Mouse (Mus musculus) layer of hippocampus, postnatal 14 days (tissue): ENCODE results near the gene AC124108.1. TPM values are rescaled to one million over a fixed set of nuclear protein-coding genes. Genes with fewer than 3 reads are reported as not detected.
"Not testable (repeated sequence)": the region's sequence is repeated elsewhere in the genome, so short reads cannot be mapped to it uniquely, and the experiment has no call there.

Experiments
- DNase-seq, 2 experiments: peaks; one replicate each; pipeline ENCODE4 v3.0.0; 2021 to 2022; ENCODE audit warnings: low spot score in 2 of 2, mixed read lengths in 1 of 2
- long read RNA-seq, 2 experiments: library from polyadenylated mRNA; stranded (forward); transcript quantifications; one replicate each; pipeline ENCODE4 v2.0.0; 2021
- total RNA-seq, 2 experiments: library from RNA; stranded (reverse); gene quantifications; 2 replicates each; pipeline ENCODE4 v1.2.3; 2021

The AC124108.1 gene
- under 1 TPM; 0.91 to 0.97 TPM for total RNA-seq
- long read RNA-seq, experiment 1: 0 reads
- long read RNA-seq, experiment 2, partial matches to known transcripts: 0 of 1 reads
- long read RNA-seq, experiment 2, other reads (novel, unspliced or antisense): 1 of 1 reads

DNA sequence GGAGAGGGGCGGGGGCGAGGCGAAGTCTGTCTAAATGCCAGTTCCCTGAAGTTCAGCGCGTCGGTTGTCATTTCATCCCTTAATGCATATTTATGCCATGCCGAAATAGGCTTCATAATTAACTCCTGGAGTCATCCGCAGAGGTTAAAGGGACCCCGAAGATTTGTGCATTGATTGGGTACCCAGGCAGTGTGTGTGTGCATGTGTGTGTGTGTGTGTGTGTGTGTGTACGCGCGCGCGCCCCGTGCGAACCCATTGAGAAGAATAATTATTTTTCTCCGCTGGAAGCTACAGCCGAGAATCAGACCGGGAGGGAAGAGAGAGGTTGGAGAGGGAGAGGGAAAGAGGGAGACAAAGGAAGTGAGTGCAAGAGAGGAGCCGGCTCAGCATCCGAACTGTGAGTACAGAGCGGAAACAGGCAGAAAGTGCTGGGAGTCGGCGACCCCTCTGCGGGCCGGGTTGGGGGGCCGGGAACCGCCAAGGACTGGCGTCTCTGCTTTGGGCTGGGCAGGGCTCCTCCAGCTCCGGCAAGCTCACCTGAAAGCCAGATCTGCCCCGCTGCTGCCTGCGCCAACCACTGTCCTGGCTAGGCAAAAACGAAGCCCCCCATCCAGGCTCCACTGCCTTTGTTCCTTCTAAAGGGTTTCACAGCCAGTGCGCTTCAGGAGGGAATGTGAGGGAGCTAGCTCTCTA, at the start of gene AC124108.1, which contains the start of gene Lemd1:
TSS of gene AC124108.1 (plus strand) at position 365 of the 693 bp plus-strand sequence.
TSS of gene Lemd1 (plus strand) at position 339 of the 693 bp plus-strand sequence.
- no peak for DNase-seq

DNA sequence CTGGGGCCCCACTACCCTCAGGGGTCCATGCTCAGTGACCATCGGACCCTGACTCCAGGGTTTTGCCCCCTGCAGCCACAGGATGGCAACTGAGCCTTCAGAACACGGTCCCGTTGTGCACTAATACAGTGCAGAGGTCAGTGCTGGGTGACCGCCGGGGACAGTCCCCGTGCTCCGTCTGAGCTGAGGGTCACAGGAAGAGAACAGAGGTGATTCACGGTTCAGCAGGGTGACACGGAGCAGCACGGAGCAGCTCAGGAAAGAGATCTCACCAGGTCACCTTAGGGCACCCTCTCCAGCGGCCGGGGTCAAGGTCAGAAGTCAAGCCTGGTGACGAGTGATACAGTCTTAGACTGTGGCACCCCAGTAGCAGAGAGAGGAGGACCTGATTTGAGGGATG, 49.5 kb upstream of the AC124108.1 start:
- no peak for DNase-seq

DNA sequence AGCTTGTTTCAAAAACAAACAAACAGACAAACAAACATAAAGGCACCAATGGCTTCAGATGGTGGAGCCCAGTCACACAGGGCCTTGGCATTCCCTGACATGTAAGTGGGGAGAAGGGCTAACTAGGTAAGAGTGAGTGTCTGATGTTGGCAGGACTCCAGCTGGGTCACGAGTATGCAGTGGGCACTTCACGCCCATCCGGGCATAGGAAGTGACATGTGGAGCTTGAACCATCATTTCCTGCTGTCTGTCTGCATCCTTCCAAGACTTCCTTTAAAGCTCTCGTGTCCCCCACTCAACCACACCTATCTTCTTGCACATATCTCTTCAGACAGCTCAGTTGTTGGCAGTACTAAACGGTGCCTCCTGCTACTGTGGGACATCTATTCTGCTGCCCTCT, 48.2 kb upstream of the AC124108.1 start:
- no peak for DNase-seq

DNA sequence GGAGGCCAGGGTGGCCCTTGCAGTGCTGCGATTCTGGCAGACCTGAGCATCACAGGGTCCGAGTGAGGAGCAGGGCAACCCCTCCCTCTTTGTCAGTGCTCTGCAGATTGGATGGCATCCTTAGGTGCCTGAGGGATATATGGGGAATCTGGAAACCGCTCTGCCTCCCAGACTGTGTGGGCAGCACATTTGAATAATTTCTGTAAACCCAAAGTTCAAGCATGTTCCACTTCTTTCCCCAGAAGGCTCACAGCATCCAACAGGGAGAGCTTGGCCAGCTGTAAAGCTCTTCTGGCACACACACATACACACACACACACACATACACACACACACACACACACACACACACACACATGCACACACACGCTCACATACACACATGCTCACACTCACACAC, 47.5 kb upstream of the AC124108.1 start:
- DNase-seq: no peak

DNA sequence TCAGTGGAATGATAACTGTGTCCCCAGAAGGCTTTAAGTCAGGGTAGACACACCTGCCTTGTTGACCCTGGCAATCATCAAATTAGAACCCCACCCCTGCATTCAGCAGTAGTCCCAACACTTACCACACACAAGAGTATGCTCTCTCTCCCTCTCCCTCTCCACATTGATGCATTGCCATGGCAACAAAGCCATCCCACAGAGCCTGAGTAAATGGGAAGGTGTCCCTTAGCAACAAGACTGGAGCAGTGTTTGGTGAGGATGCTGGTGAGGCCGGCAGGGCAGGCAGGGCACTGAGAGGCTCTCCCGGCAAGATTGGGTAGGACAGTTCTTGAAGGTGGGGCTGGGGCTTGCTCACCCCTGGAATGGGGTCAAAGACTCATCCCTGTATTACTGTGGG, 47.0 kb upstream of the AC124108.1 start:
- peak in 1 of 2 experiments; percentile 75 for DNase-seq

DNA sequence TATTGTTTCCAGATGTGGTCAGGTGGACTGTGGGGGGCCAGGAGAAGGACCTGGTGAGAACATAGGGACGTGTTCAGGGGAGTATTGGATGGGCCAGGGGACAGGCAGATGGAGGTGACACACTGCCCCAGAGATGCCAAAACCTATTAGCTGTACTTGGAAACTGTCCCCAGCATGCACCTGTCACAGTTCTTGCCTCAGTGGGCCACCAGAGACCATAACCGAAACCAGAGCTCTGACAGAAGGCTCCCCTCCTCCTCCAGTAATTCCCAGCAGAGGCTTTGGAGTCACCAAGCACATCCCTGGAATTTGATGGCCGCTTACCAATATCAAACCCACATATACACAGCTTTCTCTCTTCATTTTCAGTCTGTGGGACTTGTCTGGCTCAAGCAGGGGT, 46.4 kb upstream of the AC124108.1 start:
- DNase-seq: peak in 1 of 2 experiments; percentile 55

DNA sequence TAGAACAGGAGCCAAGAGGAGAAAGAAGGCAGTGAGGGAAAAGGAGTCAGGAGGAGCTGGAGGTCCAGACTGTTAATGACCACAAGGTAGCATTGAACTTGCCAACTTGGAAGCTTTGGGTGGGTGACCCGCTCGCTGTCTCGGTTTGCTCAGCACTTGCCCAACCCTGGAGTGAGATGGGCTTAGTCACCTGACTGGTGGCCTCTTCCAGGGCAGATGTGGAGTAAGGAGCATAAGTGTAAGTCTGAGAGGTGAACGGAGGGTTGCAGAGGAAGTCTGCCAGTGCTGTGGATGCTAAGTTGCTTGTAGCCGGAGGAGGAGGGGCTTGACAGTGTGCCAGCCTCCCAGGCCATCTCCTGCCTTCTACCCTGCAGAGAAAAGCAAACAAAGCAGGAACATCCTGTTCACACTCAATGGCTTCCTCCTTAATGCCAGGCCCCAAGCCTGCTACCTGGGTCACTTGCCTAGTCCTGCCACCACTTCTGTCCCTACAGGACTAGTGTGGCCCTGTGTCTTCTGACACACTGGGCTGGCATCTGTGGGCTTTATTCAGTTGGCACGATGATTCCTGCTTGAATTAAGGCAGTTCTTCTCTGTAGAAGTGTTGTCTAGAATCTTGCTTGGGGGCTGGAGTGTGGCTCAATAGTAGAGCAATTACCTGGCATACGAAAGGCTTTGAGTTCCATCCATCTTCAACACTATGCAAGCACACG, 45.1 kb upstream of the AC124108.1 start:
- no peak for DNase-seq

DNA sequence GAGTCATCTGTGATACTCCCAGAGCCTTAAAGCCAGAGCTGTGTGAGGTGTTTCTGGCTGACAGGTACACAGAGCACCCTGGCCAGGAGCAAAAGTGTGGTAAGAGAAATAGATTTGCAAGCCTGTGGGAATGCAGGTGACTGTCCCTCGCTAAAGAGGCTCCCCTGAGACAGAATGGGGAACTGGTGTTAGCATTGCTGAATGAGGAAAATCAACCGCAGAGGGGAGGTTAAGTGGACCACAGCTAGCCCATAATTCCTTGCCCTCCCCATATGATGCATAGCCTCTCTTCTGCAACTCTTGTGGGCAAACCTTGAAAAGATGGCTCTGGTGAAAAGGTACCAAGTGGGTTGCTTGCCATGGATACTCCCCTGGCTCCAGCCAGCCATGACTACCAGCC, 41.8 kb upstream of the AC124108.1 start:
- no peak for DNase-seq

DNA sequence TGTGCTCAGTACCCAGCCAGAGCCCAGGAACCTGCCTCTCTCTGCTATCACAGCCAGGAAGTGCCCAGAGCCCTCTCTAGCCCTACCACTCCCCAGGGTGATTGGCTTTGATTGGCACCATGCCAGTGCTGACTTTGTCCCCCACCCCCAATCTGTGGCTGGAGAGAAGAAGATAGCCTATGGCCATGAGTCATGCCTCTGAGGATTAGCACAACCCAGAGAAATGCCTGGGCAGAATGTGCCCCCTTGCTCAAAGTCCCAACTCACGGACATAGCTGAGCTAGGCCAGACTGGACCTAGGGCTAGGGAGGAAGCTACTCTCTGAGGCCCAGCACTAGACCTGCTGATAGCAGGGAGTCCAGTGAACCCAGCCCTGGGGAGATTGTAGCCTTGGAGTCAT, 41.1 kb upstream of the AC124108.1 start:
- no peak for DNase-seq

DNA sequence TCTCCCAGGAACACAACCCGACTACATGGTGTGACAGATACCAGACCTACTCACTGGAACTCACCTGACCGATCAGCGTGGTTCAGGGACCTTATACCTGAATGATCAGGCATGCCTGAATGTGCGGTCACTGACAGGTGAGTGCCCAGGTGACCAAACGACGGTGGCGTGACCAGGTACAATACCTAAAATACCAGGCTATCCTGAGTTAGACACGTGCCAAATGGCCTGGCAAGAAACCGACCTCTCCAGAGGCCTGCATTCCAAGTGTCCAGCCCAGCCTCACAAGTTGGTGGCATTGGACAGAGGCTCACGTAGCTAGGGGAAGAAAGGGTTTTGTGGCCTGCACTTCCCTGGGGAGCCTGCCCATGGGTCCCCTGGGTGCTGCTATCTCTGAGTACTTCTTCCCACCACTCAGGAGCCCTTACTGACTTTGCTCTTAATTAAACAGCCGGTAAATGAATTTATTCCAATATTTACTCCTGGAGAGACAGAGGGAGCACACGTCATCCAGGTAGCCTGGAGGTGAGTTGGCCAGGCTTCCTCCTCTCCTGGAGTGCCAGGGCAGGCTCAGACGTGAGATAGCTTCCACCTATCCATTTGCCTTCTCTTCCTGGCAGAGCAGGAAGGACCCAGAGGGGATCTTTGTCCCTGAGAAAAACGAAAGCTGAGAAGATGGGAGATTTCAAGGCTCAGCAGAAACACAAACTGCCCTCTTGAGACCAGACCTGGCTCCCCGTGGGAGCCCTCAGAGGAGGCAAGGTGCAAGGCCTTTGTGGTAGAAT, 40.2 kb upstream of the AC124108.1 start:
- no peak for DNase-seq

DNA sequence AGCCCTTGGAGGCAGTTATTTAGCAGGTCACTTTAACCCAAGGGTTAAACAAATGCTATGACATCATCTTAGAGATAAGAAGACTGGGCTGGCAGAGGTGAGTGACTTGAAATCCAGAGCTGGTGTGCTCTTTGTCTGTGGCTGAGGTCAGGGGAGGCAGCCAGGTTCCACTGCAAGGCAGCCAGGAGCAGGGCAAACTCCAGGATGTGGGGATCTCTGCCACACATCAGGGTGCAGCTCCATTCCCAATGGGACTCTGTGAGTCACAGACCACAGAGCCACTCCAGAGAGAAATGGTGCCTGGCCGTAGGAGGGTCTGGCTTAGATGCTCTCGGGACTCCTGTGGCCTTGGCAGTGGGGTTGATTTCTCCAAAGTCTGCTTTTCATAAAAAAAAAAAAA, 39.3 kb upstream of the AC124108.1 start:
- DNase-seq: no peak

DNA sequence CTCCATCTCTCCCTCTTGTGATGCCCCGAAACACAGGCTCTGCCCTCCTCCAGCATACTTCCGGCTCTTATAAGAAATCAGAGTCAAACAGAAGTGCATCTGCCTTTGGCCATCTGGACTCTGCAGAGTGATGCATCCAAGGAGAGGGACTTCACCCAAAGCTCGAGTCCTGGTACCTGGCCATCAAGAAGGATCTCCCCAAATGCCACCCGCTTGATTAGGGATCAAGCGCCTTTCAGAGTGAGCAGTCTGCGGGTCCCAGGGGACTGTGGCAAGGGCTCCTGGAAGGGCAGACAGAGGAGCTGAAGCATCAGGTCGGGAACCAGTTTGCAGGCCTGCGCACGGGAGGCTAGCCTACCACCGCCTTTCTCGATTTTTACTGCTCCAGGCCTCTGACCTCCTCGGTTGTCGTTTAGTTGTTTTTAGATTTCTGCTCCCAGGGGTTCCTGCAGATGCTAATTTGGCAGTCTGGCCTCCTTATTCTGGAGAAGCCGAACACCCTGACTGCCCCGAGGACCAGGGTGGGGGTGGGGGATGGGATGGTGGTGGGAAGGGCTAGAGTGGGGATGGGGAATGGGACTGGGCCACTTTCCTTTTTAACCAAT, 38.1 kb upstream of the AC124108.1 start:
- DNase-seq: no peak

DNA sequence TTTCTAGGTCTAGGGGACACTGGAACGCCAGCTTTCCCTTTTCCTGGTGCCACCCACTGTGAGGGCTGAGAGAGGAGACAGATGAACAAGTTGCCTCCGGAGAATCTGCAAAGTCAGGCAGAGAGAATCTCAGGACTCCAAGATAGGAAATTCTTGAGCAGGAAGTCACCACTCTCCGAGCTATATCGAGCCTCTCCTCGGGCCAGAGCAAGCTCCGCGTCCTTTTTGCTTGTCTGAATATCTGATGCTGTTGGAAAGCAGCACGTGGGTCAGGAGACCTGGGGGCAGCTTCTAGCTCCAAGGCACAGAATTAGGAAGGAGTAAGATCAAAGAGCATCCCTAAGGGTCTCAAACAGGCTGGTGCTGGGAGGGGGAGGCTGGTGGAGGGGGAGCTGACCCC, 37.6 kb upstream of the AC124108.1 start:
- no peak for DNase-seq

DNA sequence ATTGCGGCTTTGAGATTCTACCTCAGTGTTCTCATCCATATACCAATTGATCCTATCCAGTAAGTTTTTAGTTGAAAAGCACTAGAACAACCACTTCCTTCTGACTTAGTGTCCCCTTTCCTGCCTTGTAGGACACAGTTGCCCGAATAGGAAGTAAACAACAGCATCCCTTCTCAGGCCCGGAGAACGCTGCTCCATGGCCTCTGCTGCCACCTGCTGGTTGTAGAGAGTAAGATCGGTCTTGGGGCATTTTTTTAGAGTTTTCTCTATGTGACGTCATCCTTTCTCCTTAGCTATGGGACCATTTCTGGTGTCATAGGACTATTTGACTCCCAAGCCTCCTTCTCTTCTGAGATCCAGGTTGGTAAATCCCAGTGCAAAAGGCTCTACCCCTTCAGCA, 35.5 kb upstream of the AC124108.1 start:
- DNase-seq: peak; percentile 69 to 86

DNA sequence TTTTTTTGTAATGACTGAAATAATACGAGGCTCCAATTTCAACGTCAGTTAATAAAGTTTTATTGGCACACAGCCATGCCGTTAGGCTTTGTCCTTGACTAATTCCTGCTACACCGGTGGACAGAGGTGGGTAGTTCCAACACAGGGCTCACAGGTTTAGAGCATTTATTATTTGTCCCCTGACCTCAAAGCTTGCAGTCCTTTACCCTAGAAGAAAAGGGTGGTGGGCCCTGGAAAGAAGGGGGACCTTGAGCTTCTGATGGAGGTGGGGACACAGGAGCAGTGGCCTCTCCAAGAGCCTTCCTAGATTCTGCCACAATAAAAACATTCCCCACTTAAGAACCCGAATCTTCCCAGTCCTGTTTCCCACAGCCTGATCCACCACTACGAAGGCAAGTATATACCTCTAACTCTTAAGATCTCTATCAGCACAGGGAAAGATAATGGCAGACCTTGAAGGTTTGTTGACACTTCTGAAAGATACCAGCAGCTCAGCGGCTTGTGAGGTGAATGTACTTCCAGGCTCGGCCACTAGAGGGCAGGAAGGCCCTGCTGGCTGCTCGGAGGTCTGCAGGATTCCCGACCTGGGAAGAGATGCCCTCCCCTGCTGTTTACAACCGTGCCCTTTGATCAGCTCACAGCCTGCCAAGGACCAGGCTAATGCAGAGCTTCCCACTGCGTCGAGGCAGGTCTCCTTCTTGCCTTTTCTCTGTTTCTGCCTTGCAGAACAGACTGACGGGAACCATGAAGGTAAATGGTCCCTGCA, 34.1 kb upstream of the AC124108.1 start:
- peak; percentile 87 to 89 for DNase-seq

DNA sequence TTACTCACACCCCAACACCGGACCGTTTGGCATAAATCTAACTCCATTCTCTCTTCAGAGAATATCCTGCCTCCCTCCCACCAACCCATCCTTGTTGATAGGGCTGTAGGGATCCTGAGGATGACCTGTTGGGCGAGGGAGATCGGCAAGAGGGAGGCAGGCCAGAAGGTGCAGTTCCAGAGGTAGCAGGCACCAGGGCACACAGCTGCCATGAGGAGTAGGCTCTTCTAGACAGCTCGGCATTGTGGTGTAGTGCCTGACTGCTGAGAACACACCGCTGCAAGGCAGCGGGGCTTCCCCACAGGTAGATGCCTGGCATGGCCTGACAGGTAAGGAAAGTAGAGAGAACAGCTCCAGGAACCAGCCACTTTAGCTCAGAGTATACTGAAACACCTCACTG, 33.4 kb upstream of the AC124108.1 start:
- DNase-seq: no peak

DNA sequence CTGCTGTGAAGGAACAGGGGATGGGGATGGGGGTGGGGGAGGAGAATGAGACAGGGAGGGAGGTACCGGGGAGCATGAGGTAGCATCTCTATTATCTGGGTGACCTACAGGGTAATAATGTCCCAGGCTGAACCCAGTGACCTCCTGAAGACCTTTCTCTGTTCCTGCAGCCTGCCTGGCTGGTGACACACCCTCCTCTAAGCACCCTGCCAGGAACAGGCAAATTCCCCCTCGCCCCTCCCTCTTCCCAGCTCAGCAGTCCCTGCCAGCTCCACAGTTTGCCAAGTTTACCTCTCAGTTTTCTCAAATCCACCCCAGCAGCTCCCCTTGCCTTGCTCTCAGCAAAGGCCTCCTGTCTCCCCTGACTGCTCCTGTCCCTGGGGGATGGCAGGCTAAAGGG, 32.5 kb upstream of the AC124108.1 start:
- DNase-seq: no peak

DNA sequence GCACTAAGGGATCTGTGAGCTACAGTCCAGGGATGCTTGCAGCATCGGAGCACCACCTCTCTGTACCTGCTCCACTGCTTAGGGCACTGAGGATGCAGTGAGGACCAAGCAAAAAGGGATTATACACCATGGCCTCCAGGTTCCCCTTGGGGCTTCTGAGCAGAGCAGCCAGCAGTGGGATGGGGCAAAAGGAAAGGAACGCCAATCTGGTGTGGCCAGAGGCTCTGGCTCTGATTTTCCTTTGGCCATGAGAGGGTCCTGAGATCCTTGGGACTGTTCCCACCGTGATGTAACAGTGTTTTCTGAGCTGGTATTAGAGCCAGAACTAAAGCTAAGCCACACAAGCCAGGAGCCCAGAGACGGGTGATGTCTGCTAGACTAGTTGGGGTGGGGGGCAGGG, 31.6 kb upstream of the AC124108.1 start:
- DNase-seq: no peak

DNA sequence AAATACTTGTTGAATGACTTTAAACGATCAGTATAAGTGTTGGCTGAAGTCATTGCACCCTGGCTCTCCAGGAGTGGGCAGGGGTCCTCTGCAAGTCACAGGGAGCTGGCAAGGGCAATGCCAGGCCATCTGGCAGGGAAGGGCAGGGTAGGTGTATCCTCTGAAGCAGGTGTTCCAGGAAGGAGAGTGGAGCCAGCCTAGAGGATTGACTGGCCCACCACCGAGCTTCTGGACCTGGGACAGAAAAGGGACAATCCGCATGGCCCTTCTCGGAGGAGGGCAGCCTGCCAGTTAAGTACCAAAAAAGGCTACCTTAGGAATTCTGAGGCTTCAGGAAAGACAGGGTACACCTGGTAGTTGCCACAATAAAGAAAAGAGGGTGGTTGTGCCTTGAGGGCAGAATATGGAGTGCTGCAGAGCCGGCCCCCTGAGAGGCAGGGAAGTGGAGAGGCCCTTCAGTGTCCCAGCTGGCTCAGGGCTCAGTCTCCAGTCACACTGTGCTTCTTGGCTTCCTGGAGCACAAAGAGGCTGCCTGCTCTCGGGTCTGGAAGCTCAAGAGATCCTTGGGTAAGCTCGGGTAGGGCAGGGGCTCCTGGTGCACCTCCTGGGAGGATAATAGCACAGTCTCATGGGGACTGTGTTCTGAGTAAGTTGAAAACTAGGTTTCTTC, 29.9 kb upstream of the AC124108.1 start:
- DNase-seq: no peak

DNA sequence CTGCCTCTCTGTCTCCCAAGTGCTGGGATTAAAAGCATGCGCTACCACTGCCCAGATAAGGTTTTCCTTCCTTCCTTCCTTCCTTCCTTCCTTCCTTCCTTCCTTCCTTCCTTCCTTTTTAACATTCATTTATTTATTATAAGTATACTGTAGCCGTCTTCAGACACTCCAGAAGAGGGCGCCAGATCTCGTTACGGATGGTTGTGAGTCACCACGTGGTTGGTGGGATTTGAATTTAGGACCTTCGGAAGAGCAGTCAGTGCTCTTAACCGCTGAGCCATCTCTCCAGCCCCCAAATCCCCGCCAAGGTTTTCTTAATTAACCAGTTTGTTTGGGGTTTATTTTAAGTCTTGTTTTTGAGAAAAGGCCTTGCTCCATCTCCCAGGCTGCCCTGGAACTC, 28.6 kb upstream of the AC124108.1 start:
- not testable (repeated sequence) for DNase-seq
